Mouse (Mus musculus) layer of hippocampus, adult 2 months (tissue): ENCODE results near the gene Map3k21. TPM values are rescaled to one million over a fixed set of nuclear protein-coding genes. Genes with fewer than 3 reads are reported as not detected.

Experiments used
- DNase-seq, 2 experiments: peaks; one replicate each; pipeline ENCODE4 v3.0.0; 2022; ENCODE audit warnings: low spot score in 2 of 2
- H3K27ac ChIP-seq: fragments of 200-600 bp; 2 replicates; pipeline ENCODE4 v1.8.1; 2022
- H3K4me3 ChIP-seq: fragments of 200-600 bp; 2 replicates; pipeline ENCODE4 v1.8.1; 2022; ENCODE audit warnings: mild to moderate bottlenecking
- CTCF ChIP-seq: fragments of 200-600 bp; conservative IDR thresholded peaks from 2 replicates; pipeline ENCODE4 v1.8.1; 2022; ENCODE audit warnings: antibody characterized with exemption, mild to moderate bottlenecking, moderate library complexity
- total RNA-seq, 2 experiments: library from RNA; stranded (reverse); gene quantifications; 2 replicates each; pipeline ENCODE4 v1.2.3; 2021

Map3k21 gene
- total RNA-seq, 2 experiments from 2014 or later, result 1.5 to 1.7 TPM

DNA sequence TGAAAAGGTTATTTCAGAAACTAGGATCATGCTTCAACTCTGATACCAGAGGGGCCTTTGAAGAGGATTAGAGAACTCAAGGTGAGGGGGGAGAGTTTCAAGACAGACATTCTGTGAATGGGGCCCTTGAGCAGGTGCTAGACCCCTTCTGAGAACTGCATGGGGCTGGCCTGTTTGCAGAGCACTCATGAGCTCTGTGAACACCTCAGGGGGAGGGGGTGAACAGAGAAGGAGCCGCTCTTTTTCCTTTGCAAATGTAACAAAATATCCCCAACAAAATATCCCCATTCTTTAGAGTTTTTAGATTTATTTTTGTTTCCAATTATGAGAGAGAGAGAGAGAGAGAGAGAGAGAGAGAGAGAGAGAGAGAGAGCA lies 47.7 kb downstream of the Map3k21 start:
- Histone ChIP-seq H3K27ac (0 out of 2 replicates have a peak overlapping the region, but pooled peaks have one; percentile 36), H3K4me3 (no peak overlapping the region)
- DNase-seq, result no peak
- TF ChIP-seq CTCF, result no peak

- H3K27ac ChIP-seq, result peak overlapping the region; percentile 87
- no peak overlapping the region for H3K4me3 ChIP-seq
- peak; percentile 75 to 85 for DNase-seq
- no peak for TF ChIP-seq CTCF
These were observed 49.1 kb downstream of the Map3k21 start for GRCm38 (mm10) chr8:125959363-125959771.

DNA sequence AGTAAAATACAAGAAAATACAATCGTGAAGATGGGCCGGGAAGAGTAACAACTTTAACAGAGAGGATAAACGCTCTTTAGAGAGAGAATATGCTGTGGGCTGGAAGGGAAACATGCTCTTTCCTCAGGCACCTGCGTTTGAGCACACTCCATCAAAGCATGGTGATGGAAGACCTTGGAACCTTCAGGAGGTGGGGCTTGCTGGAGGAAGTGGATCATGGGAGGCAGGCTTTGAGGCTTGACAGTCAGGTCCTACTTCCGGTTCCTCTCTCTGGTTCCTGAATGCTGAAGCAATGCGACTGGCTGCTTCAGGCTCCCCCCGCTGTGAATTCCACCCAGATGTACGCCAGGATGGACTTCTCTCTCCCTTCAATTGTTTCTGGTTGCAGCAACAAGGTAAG lies 49.8 kb downstream of the Map3k21 start:
- DNase-seq, result no peak
- TF ChIP-seq CTCF, result no peak
- H3K4me3 ChIP-seq, result peak overlapping the region; percentile 36; the same call in 1 of the 2 replicates
- peak overlapping the region; percentile 87 for H3K27ac ChIP-seq

DNA sequence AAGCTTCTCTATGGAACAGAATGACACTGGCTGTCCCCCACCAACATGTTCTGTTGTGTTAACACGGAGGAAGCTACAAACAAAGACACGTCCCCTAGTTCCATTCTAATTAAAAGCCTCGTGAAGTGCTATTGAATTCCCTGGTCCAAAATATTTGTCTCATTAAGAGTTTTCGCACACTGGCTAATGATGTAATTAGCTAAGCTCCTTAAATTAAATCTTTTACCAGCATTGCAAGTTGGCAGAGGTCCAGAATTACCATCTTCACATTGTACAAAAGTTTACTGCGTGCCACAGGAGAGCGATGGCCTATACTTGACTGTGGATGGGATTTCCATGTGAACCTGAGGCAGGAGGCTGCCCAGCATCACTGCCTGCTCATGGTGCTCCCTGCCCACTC lies 51.5 kb downstream of the Map3k21 start:
- DNase-seq, result no peak
- Histone ChIP-seq H3K27ac (0 out of 2 replicates have a peak overlapping the region, but pooled peaks have one; percentile 14), H3K4me3 (no peak overlapping the region)
- TF ChIP-seq CTCF, result no peak

GRCm38 (mm10) chr8:125963807-125964211 lies 53.6 kb downstream of the Map3k21 start:
- H3K4me3 ChIP-seq, result peak overlapping the region; percentile 20; the same call in 1 of the 2 replicates
- TF ChIP-seq CTCF, result no peak
- DNase-seq, result no peak

GRCm38 (mm10) chr8:125971336-125971735 lies 61.1 kb downstream of the Map3k21 start:
- DNase-seq, result peak; percentile 48 to 53
- TF ChIP-seq CTCF, result no peak
- H3K27ac ChIP-seq, result no peak overlapping the region
- no peak overlapping the region for H3K4me3 ChIP-seq

More at GRCm38 (mm10) chr8:125963807-125964211, 53.6 kb downstream of the Map3k21 start:
- H3K27ac ChIP-seq, result peak overlapping the region; percentile 52; the same call in 1 of the 2 replicates

GRCm38 (mm10) chr8:125975981-125976380 lies 65.7 kb downstream of the Map3k21 start:
- Histone ChIP-seq H3K4me3 (no peak overlapping the region), H3K27ac (peak overlapping the region; percentile 32; the same call in 1 of the 2 replicates)
- TF ChIP-seq CTCF, result no peak
- DNase-seq, result no peak

DNA sequence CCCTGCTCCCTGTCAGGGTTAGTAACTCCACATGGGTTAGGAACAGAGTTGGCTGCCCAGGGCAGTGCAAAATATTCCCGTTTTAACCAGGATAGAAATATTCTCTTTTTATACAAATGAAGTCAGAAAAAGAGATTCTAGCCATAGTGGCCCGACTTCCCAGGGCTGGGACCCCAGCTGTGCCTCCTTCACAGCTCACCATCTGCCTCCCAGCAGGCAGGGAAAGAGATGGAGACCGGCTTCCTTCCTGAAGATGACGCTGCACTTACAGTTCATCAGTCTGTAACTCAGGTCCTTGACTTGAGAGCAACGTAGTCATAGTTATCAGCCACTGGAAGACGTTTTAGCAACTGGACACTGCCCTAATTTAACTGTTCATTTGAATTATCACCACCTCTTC lies 70.6 kb downstream of the Map3k21 start:
- DNase-seq, result no peak
- no peak overlapping the region for H3K4me3 ChIP-seq
- H3K27ac ChIP-seq, result no peak overlapping the region
- no peak for TF ChIP-seq CTCF

GRCm38 (mm10) chr8:125983515-125983914 lies 73.3 kb downstream of the Map3k21 start:
- Histone ChIP-seq H3K27ac (no peak overlapping the region), H3K4me3 (no peak overlapping the region)
- no peak for DNase-seq
- TF ChIP-seq CTCF, result no peak

GRCm38 (mm10) chr8:125984140-125984539 lies 73.9 kb downstream of the Map3k21 start:
- DNase-seq, result no peak
- no peak overlapping the region for H3K4me3 ChIP-seq
- TF ChIP-seq CTCF, result no peak
- H3K27ac ChIP-seq, result no peak overlapping the region

- Histone ChIP-seq H3K4me3 (no peak overlapping the region), H3K27ac (no peak overlapping the region)
- no peak for DNase-seq
- no peak for TF ChIP-seq CTCF
These were observed 75.1 kb downstream of the Map3k21 start for GRCm38 (mm10) chr8:125985364-125985763.

- Histone ChIP-seq H3K27ac (peak overlapping the region; percentile 61; the same call in 1 of the 2 replicates), H3K4me3 (no peak overlapping the region)
- no peak for DNase-seq
- TF ChIP-seq CTCF, result no peak
These were observed 76.8 kb downstream of the Map3k21 start for GRCm38 (mm10) chr8:125986999-125987589.

GRCm38 (mm10) chr8:125987996-125988395 lies 77.7 kb downstream of the Map3k21 start:
- DNase-seq, result no peak
- Histone ChIP-seq H3K27ac (no peak overlapping the region), H3K4me3 (no peak overlapping the region)
- no peak for TF ChIP-seq CTCF

DNA sequence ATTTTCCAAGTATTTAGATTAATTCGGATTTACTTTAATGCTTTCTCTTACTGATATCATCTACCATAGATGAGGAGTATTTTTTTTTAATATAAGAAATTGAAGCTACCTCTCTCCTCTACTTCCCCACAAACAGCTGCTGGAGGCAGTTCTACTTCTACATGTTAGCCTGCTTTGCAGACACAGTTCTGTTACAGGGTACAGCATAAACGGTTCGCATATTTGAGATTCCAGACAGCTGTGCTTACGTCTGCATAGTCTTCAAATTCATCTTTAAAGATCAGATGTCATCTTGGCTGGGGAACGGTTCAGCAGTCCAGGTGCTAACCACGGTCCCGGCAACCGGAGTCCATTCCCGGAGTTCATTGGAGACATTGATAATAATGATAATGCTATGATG lies 83.4 kb downstream of the Map3k21 start:
- no peak for TF ChIP-seq CTCF
- DNase-seq, result no peak
- Histone ChIP-seq H3K4me3 (no peak overlapping the region), H3K27ac (no peak overlapping the region)
